Mouse (Mus musculus): ENCODE measurements around the gene Gm45208.
A peak's percentile ranks its signal among the peaks of the same experiment; 100 is the strongest.

The Gm45208 gene

DNA sequence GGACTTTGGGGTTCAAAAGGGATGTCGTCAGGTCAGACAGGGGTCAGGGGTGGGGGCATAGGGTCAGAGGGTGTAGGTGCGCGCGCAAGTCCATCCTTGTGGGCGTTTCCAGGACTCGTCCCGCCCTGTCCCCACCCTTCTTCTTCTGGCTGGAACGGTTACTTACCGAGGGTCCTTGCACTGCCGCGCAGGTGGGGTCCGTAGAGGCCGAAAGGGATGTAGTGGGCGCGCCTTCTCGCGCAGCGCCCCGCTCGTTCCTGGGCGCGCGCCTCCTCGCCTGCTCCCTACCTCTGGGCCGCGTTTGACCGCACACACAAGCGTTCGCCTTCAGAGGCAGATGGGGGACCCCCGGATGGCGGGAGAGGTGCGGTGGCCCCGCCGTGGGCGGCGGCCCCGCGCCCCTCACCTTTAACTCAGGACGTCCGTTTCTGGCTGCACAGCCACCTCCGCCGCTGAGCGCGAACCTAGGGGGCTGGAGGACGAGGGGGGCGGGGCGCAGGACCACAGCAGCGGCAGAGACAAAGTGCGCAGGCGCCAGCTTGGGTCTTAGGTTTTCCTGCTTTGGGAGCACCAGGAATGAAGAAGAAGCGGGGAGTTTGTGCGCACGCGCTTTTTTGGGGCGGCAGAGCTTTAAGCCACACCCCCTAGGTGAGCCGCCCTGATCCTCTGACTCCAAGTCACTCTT lies 28.5 kb downstream of the Gm45208 start, which contains the start of gene Ccdc120:
TSS of gene Ccdc120 (minus strand) at position 474 of the 685 bp plus-strand sequence.
- TF ChIP-seq GATA4 (IDR thresholded peaks at IDR 0.05; ENCODE audit: insufficient replicate concordance, low read length), result no peak

DNA sequence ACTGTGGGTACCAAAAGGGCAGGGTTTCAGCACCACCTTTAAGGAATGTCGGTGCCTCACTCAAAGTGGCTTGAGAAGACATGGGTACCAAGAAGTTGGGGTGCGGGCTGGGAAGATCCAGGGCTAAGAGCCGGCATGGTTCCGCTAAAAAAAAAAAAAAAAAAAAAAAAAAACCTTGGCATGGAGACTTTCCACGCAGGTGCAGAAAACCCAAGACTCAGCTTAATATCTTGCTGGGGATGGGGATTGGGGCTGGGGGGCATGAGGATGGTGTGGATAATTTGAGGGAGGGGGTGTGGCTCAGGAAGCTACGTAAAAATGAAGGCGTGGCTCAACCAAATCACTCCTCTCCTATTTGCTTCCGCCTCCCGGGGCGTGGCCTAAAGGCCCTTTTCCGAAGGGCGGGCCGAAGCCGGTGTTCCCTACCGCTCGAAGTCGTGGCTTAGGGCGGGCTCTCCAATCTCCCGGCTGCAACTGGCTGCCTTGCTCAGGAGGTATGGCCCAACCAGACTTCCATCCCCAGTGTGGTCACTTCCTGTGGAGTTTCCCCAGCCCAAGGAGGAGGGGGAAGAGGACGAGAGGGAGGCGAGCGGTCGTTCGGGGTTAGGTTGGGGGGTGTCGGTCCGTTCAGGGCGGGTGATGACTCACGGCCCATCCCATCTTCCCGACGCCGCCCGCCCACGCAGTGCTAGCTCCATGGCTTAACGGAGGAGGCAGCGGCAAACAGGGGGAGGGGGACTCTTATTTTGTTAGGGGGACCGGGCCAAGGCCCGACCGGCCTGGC lies 40.3 kb downstream of the Gm45208 start, which contains the start of gene Tfe3:
TSS of gene Tfe3 (plus strand) at position 424 of the 784 bp plus-strand sequence.
- TF ChIP-seq GATA4 (IDR thresholded peaks at IDR 0.05; ENCODE audit: insufficient replicate concordance, low read length), result peak; percentile 40; the same call in 1 of the 2 replicates

DNA sequence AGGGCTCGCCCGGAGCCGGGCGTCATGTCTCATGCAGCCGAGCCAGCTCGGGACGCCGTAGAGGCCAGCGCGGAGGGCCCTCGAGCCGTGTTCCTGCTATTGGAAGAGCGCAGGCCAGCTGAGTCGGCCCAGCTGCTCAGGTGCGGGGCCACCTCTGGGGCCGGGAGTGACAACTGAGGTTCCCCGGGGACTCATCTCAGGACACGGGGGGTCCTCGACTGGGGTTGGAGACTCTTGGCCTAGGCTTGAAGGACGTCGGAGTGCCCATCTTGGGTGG lies 40.8 kb downstream of the Gm45208 start:
- no peak for TF ChIP-seq GATA4 (IDR thresholded peaks at IDR 0.05; ENCODE audit: insufficient replicate concordance, low read length)

DNA sequence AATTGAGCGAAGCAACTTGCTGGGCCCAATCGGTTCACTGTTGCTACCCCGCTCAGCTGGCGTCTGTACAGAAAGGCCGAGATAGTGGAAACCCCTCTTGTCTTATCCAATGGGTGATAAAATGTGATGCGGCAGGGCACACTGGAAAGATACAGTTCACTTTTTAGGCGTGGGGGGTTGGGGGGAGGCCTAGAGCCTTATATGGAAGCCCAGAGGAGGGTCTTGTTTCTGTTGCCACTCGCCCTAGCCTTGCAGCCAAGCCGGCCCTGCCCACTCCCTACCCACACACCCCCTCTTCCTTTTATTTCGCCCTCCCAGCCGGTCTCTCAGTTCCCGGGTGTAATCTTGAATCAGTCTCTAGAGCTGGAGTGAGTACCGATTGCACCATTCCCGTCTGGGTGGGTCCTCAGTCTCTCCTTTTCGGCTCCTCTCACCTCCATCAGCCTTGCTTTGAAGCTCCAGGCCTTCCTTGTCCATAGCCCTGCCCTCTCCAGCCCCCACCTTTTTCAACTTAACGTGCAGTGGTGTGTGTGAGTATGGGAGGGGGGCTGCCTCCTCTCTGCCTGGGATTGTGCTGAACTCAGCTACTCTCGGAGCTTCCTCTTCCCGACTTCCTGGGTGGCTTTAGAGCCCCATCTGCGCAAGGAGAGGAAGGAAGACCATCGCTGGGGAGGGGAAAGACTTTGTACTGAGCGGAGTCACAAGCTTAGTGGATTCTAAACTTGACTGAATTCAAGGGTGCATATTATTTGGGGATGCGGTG lies 41.8 kb downstream of the Gm45208 start:
- no peak for TF ChIP-seq GATA4 (IDR thresholded peaks at IDR 0.05; ENCODE audit: insufficient replicate concordance, low read length)

DNA sequence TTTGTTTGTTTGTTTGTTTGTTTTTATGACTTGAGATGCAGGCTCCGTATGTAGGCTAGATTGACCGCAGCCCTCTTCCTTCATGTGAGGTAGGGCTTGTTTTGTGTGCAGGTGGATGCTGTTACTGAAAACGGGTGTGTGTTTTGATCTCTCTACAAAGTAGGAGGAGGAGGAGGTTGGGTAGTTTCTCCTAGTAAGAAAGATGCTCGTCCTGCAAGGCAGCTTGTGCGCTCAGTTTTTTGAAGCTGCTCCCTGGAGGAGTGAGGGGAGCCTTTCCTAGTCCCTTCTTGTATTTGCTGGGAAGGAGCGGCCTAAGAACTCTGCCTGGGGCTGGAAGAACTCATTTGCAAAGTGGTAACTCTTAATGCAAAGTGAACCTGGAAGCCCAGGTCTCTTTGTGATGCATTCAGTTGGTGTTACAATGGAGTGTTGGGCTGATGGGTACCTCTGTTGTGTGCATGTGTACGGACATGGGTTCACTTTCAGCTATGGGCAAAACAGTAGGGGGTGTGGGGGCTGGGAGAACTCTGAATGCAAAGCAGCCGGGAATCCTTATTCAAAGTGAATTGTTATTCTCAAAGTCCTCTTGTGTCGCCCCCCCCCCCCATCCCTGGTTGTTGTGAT lies 42.7 kb downstream of the Gm45208 start:
- no peak for TF ChIP-seq GATA4 (IDR thresholded peaks at IDR 0.05; ENCODE audit: insufficient replicate concordance, low read length)

DNA sequence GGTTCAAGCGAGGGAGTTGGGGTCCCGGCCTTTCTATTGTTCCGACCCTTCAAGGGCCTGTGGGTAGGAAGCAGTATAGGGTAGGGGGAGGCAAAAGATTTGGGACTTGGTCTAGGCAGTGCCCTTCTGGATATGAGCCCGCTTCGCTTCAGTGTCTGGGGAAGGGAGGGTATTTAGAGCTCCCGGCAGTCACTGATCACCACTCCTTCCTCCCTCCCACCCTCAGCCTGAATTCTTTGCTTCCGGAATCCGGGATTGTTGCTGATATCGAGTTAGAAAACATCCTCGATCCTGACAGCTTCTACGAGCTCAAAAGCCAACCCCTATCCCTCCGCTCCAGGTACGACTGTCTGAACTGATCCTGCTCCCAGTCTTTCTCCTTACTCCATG lies 43.2 kb downstream of the Gm45208 start:
- no peak; the same call in 1 of the 2 replicates for TF ChIP-seq GATA4 (IDR thresholded peaks at IDR 0.05; ENCODE audit: insufficient replicate concordance, low read length)

DNA sequence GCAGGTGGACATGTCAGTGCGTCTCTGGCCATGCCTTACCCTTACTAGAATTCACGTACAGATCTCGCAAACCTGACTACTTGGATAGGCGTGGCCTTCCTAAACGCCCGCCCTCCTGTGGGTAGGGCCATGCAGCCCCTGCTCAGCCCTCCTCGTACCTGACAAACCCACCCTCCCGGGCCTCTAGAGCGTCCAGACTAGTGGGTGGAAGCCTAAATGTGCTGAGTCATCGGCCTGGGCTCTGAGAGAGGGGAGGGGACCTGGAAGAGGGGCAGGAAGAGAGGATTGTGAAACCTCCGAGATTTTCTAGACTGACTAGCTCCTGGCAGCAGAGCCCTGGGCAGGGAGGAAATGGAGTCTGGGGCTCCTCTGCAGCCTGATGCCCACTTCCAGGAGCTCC lies 43.7 kb downstream of the Gm45208 start:
- TF ChIP-seq GATA4 (IDR thresholded peaks at IDR 0.05; ENCODE audit: insufficient replicate concordance, low read length), result no peak

DNA sequence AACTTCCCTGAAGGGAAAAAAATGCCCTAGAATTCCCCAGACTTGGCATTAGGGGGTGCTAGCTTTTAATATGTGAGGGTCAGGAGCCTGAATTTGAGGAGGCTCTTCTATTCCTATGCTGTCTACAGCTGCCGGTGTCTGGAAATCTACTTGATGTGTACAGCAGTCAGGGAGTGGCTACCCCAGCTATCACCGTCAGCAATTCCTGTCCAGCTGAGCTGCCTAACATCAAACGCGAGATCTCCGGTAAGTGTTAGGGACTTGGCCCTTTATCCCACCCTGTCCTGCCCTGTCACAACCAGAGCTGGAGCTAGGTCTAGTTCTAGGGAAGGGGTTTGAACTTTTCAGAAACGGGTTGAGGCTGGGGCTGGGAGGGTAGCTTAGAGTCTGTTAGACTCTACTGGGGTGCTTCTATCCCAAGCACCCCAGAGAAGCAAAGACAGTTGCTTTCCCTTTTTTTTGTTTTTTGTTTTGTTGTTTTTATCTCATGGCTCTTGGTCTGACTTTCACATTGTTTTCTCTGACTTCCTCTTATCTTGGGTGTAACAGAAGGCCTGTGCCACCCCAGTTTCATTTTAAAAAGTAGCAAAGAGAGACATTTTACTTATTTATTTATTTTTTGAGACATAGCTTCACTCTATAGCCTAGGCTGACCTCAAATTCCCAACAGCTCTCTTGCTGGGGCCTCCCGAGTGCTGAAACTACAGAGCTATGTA lies 47.4 kb downstream of the Gm45208 start:
- TF ChIP-seq GATA4 (IDR thresholded peaks at IDR 0.05; ENCODE audit: insufficient replicate concordance, low read length), result no peak

DNA sequence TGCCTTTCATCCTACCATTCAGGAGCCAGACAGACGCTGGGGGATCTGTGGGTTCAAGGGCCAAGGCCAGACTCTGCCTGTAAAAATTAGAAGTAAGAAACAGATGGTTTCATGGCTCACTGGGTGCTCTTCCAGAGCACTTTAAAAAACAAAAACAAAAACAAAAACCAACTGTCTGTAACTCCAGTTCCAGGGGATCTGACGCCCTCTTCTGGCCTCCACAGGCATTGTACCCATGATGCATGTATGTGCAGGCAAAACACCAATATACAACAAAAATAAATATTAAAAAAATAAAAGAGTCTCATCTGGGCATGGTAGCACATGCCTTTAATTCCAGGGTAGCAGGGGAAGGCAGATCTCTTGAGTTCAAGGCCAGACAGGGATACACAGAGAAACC lies 50.7 kb downstream of the Gm45208 start:
- TF ChIP-seq GATA4 (IDR thresholded peaks at IDR 0.05; ENCODE audit: insufficient replicate concordance, low read length), result no peak

DNA sequence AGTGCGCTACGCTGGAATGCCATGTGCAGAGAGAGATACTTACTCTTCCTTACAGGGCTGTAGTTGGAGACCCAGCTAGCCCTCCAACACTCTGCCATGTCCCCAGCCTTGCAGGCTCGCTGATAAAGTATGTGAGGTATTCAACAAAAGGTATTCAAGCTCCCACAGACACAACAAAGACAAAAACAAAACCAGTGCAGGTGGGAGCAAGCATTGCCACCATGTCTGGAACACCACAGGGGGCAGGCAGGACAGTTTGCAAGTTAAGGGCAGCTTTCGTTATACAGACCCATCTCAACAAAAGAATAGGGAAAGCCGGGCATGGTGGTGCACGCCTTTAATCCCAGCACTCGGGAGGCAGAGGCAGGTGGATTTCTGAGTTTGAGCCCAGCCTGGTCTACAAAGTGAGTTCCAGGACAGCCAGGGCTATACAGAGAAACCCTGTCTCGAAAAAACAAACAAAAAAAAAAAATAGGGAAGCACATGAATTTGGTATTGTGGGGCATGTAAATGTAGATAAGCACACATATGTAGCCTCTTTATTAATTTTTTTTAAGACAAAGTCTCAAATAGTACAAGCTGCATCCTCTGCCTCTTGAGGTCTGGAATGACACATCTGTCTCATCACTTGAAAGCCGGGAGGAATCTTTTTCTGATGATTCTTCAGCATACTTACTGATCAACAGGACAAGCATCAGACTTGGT lies 53.6 kb downstream of the Gm45208 start:
- TF ChIP-seq GATA4 (IDR thresholded peaks at IDR 0.05; ENCODE audit: insufficient replicate concordance, low read length), result no peak

DNA sequence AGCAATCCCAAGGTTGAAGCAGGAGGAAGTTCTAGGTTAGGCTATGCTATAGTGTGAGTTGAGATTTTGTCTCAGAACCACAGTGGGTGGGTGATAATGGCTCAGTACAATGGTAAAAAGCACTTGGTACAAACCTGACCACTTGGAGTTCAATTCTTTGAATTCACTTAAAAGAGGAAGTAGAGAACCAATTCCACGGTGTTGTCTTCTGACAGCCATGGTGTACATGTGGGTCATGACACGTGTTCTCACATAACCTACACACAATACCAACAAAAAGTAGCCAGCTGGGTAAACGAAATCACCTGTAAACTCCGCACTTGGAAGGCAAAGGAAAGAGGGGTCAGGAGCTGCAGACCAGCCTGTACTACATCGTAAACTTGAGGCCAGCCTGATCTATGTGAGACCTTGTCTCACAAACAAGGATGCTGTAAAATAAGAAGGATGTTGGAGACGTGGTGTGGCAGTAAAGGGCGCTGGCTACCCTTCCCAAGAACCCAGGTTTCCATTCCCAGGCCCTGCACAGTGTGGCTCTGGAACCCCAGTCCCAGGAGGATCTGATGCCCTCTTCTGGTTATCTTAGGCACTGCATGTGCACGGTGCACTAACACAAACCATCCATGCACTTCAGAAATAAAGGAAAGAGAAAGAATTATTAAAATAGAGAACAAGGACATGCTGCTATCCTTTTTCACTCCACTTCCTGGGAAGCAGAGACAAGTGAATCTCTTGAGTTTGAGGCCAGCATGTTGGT lies 54.5 kb downstream of the Gm45208 start:
- TF ChIP-seq GATA4 (IDR thresholded peaks at IDR 0.05; ENCODE audit: insufficient replicate concordance, low read length), result no peak

DNA sequence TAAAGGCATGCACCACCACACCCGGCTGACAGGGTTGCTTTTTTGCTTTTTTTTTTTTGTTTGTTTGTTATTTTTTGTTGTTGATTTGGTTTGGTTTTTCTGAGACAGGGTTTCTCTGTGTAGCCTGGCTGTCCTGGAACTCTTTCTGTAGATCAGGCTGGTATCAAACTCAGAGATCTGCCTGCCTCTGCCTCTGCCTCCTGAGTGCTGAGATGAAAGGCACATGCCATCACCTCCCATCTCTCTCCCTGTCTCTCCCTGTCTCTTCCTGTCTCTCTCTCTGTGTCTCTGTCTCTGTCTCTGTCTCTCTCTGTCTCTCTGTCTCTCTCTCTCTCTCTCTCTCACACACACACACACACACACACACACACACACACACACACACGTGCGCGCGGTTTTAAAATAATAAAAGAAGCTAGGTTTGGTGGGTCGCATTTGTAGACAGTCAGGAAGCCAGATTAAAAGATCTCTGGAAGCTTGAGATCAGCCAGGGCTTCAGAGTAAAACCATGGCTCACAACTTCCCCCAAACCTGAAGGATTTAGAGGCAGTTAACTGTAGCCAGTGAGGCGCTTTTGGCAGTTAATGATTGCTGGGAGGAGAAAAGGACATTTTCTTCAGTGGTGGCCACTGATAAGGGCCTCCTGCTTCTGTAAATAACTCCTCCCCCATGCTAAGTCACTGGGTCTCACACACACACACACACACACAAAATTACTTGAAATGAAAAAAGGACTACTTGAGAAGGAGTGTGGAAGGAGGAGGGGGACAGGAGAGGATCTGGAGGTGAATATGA lies 56.6 kb downstream of the Gm45208 start:
- TF ChIP-seq GATA4 (IDR thresholded peaks at IDR 0.05; ENCODE audit: insufficient replicate concordance, low read length), result no peak

DNA sequence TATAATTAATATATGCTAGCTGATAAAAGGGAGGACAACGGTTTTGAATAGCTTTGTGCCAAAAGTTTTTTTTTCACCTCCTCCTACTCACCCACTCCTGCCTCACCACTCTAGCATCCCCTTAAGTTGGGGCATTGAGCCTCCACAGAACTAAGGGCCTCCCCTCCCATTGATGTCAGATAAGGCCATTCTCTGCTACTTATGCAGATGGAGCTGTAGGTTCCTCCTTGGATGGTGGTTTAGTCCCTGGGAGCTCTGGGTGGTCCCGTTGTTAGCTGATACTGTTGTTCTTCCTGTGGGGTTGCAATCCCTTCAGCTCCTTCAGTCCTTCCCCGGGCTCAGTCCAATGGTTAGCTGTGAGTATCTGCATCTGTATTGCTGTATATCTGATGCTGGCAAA lies 57.2 kb downstream of the Gm45208 start:
- no peak for TF ChIP-seq GATA4 (IDR thresholded peaks at IDR 0.05; ENCODE audit: insufficient replicate concordance, low read length)
